Mouse (Mus musculus) erythroid progenitor cell, adult 5-6 weeks (primary cell): ENCODE measurements around the gene Pawr. TPM values are rescaled to one million over a fixed set of nuclear protein-coding genes. Genes with fewer than 3 reads are reported as not detected.
"Not testable (repeated sequence)": the region's sequence is repeated elsewhere in the genome, so short reads cannot be mapped to it uniquely, and the experiment has no call there.

Source experiments
- ATAC-seq: replicated peaks from 2 replicates; pipeline ENCODE4 v1.8.0; 2016; ENCODE audit warnings: moderate number of reproducible peaks, mild to moderate bottlenecking, moderate TSS enrichment, inconsistent platforms; ENCODE audit not compliant: poor library complexity, low FRiP score, severe bottlenecking
- total RNA-seq, 2 experiments: library from RNA; stranded (forward) in 1 of 2; stranded (reverse) in 1 of 2; fragments of 150-400 nt in 1 of 2; fragments of 186-747, 209-891 nt in 1 of 2; gene quantifications; 2 replicates each; pipeline versions ENCODE4 v1.2.3 to v1.2.4; 2015 to 2017; ENCODE audit warnings: low replicate concordance in 2 of 2

Gene Pawr
- total RNA-seq, 2 experiments from 2014 or later: not detected

DNA sequence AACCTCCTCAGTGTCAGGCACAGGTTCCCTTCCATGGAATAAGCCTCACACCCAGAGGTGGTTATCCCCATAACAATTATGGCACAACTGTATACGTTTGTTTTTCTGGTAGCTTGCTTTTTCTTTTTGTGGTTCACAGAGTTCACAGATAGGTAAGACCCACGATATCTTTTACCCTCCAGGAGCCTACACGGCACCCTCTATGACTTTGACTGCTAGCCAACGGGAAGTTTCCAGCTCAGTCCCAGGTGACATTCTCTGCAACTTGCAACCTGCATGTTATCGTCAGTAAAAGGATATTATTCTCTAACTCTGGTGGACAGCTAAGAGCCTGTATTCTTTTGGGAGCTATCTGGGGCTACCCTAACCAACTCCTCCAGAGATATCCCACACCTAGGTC is 21.7 kb upstream of the Pawr start:
- no peak for ATAC-seq

DNA sequence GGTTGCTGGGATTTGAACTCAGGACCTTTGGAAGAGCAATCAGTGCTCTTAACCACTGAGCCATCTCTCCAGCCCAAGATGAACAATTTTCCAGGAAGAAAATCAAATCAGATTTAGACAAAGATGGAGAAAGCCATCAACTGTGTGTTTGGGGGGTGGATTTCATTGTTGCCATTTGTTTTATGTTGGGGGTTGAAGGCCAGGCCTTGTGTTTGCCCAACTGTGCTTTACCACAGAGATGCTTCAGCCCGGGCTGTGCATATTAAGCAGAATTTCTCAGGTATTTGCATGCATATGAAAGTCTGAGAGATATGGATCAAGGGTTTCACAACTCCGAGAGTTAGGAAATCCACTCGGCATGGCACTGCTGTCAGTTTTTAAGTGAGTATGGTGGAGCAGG is 20.5 kb upstream of the Pawr start:
- ATAC-seq: no peak

DNA sequence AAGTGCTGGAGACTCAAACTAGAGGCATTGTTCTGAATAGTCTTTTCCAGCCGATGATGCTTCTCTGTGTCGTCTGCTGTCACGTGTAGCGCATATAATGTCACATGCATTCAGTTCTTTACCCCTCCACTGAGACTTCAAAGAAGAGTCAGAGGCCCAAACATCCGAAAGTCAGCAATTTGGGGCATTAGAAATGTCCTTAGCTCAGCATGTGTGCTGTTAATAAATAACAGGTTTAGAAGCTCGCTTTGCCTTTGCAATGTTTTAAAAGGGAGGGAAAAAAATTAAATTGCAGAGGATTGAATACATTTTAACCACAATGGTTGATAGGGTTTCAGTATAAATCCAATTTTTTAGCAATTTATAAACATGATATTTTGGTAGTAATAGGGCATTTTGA is 18.1 kb upstream of the Pawr start:
- ATAC-seq: no peak

DNA sequence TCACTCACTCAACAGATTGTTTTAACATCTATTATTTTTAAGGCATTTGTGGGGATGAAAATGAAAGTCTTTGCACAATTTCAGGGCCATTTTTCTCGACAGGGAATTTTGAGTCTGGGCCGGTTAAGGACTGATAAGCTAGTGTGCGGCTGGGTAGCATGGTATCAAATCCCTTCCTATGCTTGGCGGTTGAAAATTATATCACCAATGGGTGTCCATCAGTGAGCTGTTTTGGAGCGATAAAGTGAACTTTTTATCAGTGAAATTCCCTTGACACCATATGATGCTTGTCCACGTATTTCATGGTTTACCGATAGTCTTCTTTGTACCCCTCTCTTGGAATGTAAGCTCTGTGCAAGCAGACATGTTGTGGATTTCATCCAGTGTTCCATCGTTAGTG is 17.5 kb upstream of the Pawr start:
- ATAC-seq: no peak

DNA sequence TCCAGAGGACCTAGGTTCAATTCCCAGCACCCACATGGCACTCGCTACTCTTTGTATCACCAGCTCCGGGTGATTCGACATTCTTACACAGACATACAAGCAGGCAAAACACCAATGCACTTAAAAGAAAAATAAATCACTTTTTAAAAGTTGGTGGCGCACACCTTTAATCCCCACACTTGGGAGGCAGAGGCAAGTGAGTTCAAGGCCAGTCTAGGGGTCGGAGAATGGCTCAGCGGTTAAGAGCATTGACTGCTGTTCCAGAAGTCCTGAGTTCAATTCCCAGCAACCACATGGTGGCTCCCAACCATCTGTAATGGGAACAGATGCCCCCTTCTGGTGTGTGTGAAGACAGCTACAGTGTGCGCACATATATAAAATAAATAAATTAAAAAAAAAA is 16.7 kb upstream of the Pawr start:
- no peak for ATAC-seq

DNA sequence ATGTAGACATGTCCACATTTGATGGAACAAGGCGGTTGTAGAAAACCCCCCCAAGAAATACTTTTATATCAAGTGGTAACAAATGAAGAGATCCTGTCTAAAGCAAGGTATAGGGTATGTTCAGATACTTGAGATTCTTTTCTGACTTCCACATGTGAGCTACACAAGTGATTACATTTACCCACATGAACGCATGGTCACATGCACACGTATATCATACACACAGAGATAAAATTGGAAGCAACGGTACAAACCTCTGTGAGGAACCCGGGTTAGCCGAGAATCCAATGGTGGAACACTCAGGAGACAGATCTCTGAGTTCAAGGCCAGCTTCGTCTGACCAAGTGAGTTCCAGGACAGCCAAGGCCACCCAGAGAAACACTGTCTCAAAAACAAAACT is 3.6 kb upstream of the Pawr start:
- no peak for ATAC-seq

DNA sequence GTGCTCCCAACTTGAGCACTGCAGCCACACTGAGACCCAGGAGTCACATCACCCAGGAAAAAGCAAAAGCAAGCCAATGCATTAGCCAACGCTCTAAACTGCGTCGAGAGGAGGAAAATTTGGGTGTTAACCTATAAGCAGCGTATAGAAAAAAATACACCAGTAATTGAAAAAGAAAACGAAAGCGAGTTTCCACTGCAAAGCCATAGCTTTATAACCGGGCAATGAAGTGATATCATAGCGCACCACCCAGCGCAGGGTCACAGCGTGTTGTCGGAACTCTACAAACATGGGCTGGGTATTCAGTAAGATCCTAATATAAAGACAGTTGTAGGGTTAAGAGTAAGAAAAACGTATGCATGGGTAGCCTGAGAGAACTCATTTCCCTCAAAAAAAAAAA is 2.9 kb upstream of the Pawr start:
- ATAC-seq: no peak

DNA sequence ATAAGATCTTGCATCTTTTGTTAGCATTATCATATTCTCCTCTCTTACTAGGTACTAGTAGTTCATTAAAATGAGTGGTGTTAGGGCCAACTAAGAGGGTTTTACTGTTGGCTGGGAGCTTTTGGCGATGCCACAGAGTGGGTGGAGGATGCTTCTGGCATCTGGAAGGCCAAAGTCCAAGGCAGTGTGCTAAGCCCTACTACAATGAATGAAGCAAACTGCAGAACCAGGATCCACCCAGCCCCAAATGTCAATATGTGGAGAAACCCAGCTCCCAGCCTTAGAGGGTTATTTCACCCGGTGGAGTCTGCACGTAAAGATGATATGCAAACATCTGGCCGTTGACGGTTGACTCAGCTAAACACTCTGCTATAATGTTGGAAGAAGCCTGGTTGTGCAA is 2.1 kb upstream of the Pawr start:
- ATAC-seq: no peak

DNA sequence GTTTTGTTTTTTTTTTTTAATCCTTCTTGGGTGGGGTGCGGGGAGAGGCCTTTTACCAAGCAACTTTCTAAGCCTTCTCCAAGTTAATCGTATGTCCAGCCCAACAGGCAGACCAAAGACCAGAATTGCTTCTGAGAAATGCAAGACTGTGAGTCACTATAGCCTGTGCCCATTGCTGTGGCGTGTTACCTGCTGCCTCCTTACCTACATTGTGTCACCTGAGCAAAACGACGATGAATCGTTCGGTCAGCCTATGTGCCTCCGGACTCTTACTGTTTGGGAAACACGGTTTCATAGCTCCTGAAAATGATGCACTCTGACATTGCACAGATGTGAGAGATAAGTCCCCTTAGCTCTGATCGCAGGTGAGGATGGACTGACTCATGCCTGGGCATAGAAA is 957 bp upstream of the Pawr start:
- ATAC-seq: no peak

DNA sequence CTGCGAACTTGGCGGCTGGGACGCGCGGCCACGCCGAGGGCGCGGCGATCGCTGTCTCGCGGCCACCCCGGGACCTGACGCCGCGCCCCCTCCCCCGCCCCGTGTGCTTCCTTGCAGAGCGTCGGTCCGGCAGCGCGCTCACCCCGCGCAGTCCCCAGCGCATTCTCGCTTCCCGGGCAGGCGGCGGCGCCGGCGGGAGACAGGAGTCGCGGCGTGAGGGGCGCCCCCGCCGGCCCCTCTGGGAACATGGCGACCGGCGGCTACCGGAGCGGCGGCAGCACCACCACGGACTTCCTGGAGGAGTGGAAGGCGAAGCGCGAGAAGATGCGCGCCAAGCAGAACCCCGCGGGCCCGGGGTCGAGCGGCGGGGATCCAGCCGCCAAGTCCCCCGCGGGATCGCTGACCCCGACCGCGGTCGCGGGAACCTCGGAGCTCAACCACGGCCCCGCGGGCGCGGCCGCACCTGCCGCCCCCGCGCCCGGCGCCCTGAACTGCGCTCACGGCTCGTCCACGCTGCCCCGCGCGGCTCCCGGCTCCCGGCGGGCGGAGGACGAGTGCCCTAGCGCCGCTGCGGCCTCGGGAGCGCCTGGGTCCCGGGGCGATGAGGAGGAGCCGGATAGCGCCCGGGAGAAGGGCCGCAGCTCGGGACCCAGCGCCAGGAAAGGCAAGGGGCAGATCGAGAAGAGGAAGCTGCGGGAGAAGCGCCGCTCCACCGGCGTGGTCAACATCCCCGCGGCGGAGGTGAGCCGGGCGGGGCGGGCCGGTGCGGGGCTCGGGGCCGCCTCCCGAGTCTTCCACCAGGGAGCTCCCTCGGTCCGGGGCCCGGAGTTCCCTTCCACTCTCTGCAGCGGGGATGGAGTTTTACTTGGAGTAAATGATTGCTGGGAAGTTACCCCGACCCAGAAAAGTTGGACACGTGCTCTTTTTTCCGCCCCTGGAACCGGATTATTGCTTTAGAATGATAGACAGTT is 935 bp downstream of the Pawr start:
- ATAC-seq: no peak

DNA sequence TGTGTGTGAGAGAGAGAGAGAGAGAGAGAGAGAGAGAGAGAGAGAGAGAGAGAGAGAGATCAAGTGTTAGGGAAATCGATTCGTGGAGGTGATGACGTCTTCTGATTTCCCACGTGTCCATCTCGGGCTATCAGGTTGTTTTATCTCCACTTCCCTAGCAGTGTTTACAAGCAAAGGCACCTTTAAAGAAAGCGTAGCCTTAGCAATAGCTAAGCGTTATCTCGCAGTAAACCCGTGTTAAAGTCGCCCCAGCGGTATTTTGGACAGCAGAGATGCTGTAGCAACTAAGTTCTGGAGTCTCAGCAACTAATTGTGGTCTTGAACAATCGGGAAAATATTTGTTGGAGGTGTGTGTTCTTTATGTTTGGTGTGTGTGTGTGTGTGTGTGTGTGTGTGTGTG is 1.7 kb downstream of the Pawr start:
- ATAC-seq: no peak

DNA sequence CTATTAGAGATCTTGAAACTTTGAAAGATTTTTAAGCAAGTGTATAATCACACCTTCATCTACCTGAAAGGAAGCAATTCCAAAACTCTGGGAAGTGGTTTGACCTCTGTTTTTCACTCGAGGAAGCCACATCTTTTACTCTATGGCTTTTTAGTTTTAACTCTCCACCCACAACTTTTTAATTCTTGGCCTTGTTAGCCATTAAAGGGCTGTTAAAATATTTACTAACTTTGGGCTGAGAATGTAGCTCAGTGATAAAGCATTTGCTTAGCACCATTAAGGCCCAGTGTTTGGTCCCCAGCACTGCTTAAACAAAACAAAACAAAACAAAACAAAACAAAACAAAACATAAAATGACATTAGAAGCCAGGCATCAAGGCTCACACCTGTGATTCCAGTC is 2.2 kb downstream of the Pawr start:
- no peak for ATAC-seq

DNA sequence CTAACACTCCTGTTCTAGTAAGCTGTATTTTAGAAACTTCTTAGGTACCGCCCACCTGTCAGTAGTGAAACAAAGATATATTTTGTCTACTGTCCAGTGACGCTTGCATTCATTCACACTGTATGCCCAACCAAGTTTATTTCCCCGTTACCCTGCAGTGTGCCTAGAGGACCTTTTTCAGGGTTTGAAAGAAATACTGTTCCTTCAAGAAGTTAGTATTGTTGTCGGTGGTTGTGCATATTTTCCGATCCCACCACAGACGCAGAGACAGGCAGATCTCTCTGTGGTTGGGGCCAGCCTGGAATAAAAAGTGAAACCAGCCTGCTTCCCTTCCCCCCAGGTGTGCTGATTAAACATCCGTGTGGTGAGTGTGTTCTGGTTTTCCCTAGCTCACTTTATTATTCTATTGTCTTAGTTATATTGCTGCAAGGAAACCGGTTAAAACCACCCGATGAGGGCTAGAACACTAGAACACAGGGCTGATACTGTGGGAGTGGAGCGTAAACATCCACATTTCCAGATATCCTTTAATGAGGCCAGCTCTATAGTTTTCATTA is 3.9 kb downstream of the Pawr start:
- no peak for ATAC-seq

DNA sequence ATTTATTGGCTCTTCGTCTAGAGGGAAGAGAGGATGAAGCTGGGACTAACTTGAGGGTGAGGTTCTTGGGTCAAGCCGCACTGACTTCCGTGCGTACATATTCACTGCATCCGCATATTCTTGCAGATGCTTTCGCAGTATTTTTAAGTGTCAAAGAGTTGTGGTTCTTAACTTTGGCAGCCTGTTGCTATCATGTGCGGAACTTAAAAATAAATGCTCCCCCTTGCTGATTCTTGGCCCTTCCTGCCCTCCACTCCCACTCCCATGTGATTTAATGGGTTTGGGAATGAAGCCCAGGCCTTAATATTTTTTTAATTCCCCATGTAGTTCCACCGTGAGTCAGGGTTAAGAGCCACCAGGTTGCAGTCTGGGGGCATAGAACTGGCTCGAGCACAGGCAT is 4.7 kb downstream of the Pawr start:
- ATAC-seq: no peak

DNA sequence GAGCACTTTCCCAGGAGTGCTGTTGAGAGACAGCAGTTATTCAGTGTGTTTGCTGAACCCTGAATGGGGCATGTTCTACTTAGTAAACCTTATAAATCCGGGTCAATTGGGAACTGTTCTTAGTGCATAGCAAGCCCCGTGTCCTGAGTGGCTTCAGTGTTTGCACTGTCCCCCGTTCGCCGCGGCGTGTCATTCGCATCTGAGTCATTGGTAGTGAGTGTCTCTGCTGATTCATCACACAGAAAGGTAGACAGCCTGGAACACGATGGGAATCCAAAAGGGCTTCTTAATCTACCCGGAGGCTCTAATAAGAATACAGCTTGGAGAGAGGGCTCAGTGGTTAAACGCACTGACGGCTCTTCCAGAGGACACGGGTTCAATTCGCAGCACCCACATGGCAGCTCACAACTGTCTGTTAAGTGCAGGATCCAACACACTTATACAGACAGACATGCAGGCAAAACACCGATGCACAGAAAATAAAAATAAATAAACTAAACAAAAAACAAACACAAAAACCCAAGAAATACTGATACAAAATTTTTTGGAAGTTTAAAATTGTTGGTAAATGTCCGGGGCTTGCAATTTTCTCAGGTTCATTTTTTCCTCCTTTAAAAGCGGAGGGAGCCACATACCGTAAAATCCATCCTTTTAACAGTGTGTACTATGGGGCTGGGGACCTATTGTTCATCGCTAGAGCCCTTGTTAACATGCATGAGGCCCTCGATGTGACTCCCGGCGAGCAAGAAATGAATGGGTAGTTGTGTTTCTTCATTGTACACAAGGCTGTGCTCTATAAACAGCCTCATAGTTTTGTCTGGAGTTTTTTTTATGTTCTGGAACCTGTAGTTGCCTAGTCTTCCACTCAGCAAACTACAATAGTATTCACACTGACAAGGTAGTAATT is 6.4 kb downstream of the Pawr start:
- ATAC-seq: no peak

DNA sequence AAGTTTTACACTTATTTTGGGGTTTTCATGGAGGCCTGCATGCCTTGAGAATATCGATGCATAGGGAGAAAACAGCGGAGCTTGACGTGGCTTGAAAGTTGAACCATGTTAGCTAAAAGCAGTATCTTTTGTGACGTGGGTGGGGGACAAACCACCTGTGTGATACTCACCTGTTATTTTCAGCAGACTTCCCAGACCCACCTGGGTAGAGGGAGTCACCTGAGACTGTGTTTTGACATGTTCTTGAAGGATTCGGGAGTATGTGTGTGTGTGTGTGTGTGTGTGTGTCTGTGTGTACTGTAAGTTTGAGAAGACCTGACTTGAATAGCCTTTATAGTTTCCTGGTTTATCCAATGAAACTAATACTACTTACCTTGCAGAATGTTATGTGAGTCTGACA is 7.2 kb downstream of the Pawr start:
- ATAC-seq: no peak

DNA sequence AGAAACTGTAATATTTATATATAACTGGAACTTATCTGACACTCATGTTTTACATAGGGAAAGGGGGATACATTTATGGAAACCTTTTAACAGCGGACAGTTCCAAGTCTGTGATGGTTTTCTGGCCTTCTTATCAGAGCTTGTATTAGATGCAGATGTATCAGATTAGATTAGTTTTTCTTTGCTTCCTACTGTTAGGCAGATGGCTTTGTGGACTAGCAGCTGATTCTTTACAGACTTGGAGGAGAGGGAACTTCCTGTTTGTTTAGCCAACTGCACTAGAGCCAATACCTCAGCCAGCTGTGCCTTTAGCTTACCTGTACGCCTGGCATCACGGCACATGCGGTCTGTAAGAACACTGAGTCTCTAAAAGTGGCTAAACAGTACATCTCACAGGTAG is 8.0 kb downstream of the Pawr start:
- ATAC-seq: no peak

DNA sequence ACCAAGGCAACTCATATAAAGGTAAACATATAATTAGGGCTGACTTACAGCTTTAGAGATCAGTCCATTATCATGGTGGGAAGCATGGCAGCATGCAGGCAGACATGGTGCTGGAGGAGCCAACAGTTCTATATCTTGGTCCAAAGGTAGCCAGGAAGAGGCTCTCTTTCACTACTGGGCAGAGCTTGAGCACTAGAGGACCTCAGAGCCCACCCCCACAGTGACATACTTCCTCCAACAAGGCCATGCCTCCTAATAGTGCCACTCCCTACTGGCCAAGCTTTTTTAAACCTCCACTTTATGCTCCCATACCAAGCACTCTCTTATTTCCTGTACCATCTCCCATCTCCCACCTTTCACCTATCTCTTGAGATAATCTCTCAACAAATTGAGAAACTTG is 11.8 kb downstream of the Pawr start:
- no peak for ATAC-seq

DNA sequence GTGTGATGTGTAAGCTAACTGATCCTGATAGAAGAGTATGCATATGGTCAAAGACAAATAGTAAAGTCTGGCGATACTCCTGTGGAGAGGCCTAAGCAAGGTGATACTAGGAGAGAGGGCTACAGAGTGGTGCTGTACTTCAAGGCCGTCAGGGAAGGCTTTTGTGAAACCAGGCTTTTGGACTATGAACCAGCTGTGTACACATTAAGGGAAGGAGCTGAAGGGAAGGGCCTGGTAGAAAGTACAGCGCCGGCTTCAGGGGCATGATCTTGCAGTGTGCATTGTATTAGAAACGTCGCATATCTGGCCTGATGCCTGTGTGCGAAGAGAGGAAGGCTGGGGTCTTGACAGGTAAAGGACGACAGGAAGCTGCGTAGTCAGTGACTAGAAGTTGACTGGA is 13.2 kb downstream of the Pawr start:
- ATAC-seq: no peak

DNA sequence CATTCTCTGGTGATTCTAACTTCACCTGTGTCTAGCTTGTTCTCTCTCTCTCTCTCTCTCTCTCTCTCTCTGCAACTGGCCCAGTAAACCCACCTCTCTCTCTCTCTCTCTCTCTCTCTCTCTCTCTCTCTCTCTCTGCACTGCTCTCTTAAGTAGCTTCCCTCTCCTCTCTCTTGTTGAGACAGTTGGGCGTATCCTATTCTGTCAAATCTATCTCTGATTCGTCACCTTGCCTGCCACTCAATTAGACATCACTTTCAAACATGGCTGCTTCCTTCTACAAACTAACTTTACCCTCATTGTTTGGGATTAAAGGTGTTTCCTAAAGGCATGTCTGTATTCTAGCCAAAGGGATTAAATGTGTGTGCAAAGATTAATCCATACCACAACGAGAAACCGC is 14.4 kb downstream of the Pawr start:
- not testable (repeated sequence) for ATAC-seq
